ENCODE assay signal across 8 mouse cellular contexts in genomic region chr2:84838593-84838949, GRCm38 (mm10). TPM values are rescaled to one million over a fixed set of nuclear protein-coding genes. Genes with fewer than 3 reads are reported as not detected.
A peak's percentile ranks its signal among the peaks of the same experiment; 100 is the strongest.
DNase-seq lines count a peak whose midpoint lies in the region; ATAC-seq and TF ChIP-seq lines count a peak whose summit lies in the region.

TSS of gene Slc43a1 (plus strand) at chr2:84838850.

- H3K9ac ChIP-seq in liver, adult 2 months (ENCODE audit: low read depth, low read length), result peak within 1 kb of the TSS; percentile 83
- H3K9ac ChIP-seq in embryonic facial prominence, embryonic 13.5 days, result peak within 1 kb of the TSS; percentile 87
- peak within 1 kb of the TSS; percentile 66 for H3K9ac ChIP-seq in hindbrain, embryonic 16.5 days (ENCODE audit: low read depth, low read length)
- no peak within 1 kb of the TSS for H3K9ac ChIP-seq in midbrain, postnatal 0 days (replicated peaks; ENCODE audit: low read length, poor library complexity, severe bottlenecking)

- no peaks in the 10 kb centered on the region for H3K27me3 ChIP-seq in liver, adult 2 months (ENCODE audit: control insufficient read depth, insufficient read depth, low read length)
- peaks cover 10% of the 10 kb centered on the region for H3K27me3 ChIP-seq in embryonic facial prominence, embryonic 13.5 days
- peaks cover 29% of the 10 kb centered on the region for H3K27me3 ChIP-seq in hindbrain, embryonic 16.5 days (replicated peaks; ENCODE audit: control insufficient read depth, insufficient read depth, low read length)
- peaks cover 38% of the 10 kb centered on the region for H3K27me3 ChIP-seq in midbrain, postnatal 0 days (ENCODE audit: insufficient read depth, low read length)

- H3K4me1 ChIP-seq in liver, adult 2 months (ENCODE audit: control insufficient read depth, insufficient read depth, low read length), result 0 out of 2 replicates have a peak, but pooled peaks cover 5% of the 10 kb centered on the region
- H3K4me1 ChIP-seq in embryonic facial prominence, embryonic 13.5 days, result peaks cover 30% of the 10 kb centered on the region
- H3K4me1 ChIP-seq in hindbrain, embryonic 16.5 days (ENCODE audit: control insufficient read depth, insufficient read depth, low read depth, low read length), result peaks cover 19% of the 10 kb centered on the region
- peaks cover 11% of the 10 kb centered on the region for H3K4me1 ChIP-seq in midbrain, postnatal 0 days (ENCODE audit: insufficient read depth, low read length)

- H3K4me3 ChIP-seq in liver, adult 2 months (ENCODE audit: insufficient read depth, low read depth, low read length), result peak within 1 kb of the TSS; percentile 68
- peak within 1 kb of the TSS; percentile 71 for H3K4me3 ChIP-seq in embryonic facial prominence, embryonic 13.5 days
- H3K4me3 ChIP-seq in hindbrain, embryonic 16.5 days (ENCODE audit: low read length), result peak within 1 kb of the TSS; percentile 64
- peak within 1 kb of the TSS; percentile 51 for H3K4me3 ChIP-seq in midbrain, postnatal 0 days (ENCODE audit: low read depth, low read length)

- H3K4me2 ChIP-seq in embryonic facial prominence, embryonic 13.5 days, result peak within 1 kb of the TSS; percentile 94
- peak within 1 kb of the TSS; percentile 99 for H3K4me2 ChIP-seq in hindbrain, embryonic 16.5 days (ENCODE audit: low read length)
- H3K4me2 ChIP-seq in midbrain, postnatal 0 days (ENCODE audit: low read depth, low read length, poor library complexity, severe bottlenecking), result peak within 1 kb of the TSS; percentile 99

- TF ChIP-seq POLR2A in liver, adult 2 months (IDR thresholded peaks at IDR 0.05; ENCODE audit: extremely low read depth, insufficient read depth, low read length), result no peak

- WGBS in liver, adult 2 months, result 42% methylated on average over 10 of the region's 10 CpGs
- 12% methylated on average over 10 of the region's 10 CpGs for WGBS in embryonic facial prominence, embryonic 13.5 days
- WGBS in hindbrain, embryonic 16.5 days, result 20% methylated on average over 10 of the region's 10 CpGs
- 22% methylated on average over 10 of the region's 10 CpGs for WGBS in midbrain, postnatal 0 days

- no peaks in the 10 kb centered on the region for H3K36me3 ChIP-seq in liver, adult 2 months (ENCODE audit: control insufficient read depth, insufficient read depth, low read length)
- no peaks in the 10 kb centered on the region for H3K36me3 ChIP-seq in embryonic facial prominence, embryonic 13.5 days
- H3K36me3 ChIP-seq in hindbrain, embryonic 16.5 days (ENCODE audit: control insufficient read depth, insufficient read depth, low read length), result no peaks in the 10 kb centered on the region
- no peaks in the 10 kb centered on the region for H3K36me3 ChIP-seq in midbrain, postnatal 0 days (ENCODE audit: insufficient read depth, low read length)

- no peak for TF ChIP-seq CTCF in liver, adult 2 months (IDR thresholded peaks at IDR 0.05; ENCODE audit: low read depth, low read length)
- no peak for TF ChIP-seq CTCF in midbrain, postnatal 0 days (IDR thresholded peaks at IDR 0.05)

- DNase-seq in liver, adult 2 months (ENCODE audit: extremely low read depth, low read depth, low spot score), result peak; percentile 47
- no peak for DNase-seq in liver
- DNase-seq in midbrain, postnatal 0 days (ENCODE audit: low spot score), result no peak
- no peak for DNase-seq in left cerebral cortex, postnatal 4 days
- no peak for DNase-seq in spleen, postnatal 10 days (ENCODE audit: low spot score in 2 of 2)
- no peak for DNase-seq in adrenal gland, adult (ENCODE audit: inconsistent age in 2 of 2, low spot score in 1 of 2)

- ATAC-seq in embryonic facial prominence, embryonic 13.5 days (ENCODE audit: insufficient number of reproducible peaks, insufficient read depth, low FRiP score, low TSS enrichment, low read depth), result no peak
- no peak for ATAC-seq in hindbrain, embryonic 16.5 days
- no peak for ATAC-seq in midbrain, postnatal 0 days (ENCODE audit: low FRiP score)

- no peaks in the 10 kb centered on the region for H3K9me3 ChIP-seq in embryonic facial prominence, embryonic 13.5 days
- no peaks in the 10 kb centered on the region for H3K9me3 ChIP-seq in hindbrain, embryonic 16.5 days (ENCODE audit: control insufficient read depth, low read length)
- H3K9me3 ChIP-seq in midbrain, postnatal 0 days (ENCODE audit: low read length), result no peaks in the 10 kb centered on the region

- H3K79me2 ChIP-seq in liver, adult 2 months (ENCODE audit: control insufficient read depth, insufficient read depth, low read length), result 0 out of 2 replicates have a peak, but pooled peaks cover 4% of the 10 kb centered on the region

- no peak within 1 kb of the TSS for H3K27ac ChIP-seq in liver, adult 2 months (replicated peaks; ENCODE audit: insufficient read depth, low read depth, low read length)
- peak within 1 kb of the TSS; percentile 93 for H3K27ac ChIP-seq in embryonic facial prominence, embryonic 13.5 days
- no peak within 1 kb of the TSS for H3K27ac ChIP-seq in hindbrain, embryonic 16.5 days (ENCODE audit: low read depth, low read length)
- no peak within 1 kb of the TSS for H3K27ac ChIP-seq in midbrain, postnatal 0 days (ENCODE audit: low read depth, low read length)

- intact Hi-C loops in left cerebral cortex, postnatal 4 days (cut with DNase I), result loop anchor here (10.0 kb wide), 1 partner anchor 196 kb away; the partner anchor contains the start of genes P2rx3 and Ssrp1

RNA-seq across cellular contexts. Expression of gene Slc43a1, which starts in this region (rescaled TPM):
- total RNA-seq in liver, adult 2 months (2014; rRNA removed), result 7.2 and 10.0 TPM in 2 replicates
- polyA plus RNA-seq in liver, adult 2 months (2012; rRNA removed), result 8.9 and 12.1 TPM in 2 replicates
- polyA plus RNA-seq in embryonic facial prominence, embryonic 13.5 days (2015; fragmentation: Nextera tagmentation; extraction: Ambion mirVana), result 16.5 and 17.0 TPM in 2 replicates
- polyA plus RNA-seq in hindbrain, embryonic 16.5 days (2015; fragmentation: Nextera tagmentation; extraction: Ambion mirVana), result 1.5 and 1.6 TPM in 2 replicates
- total RNA-seq in midbrain, postnatal 0 days (2014; rRNA removed), result 0.99 and 1.8 TPM in 2 replicates
- polyA plus RNA-seq in midbrain, postnatal 0 days (2015; fragmentation: Nextera tagmentation; extraction: Ambion mirVana), result 0.34 and 0.46 TPM in 2 replicates
- total RNA-seq in left cerebral cortex, postnatal 4 days (2021), result 1 to 10 TPM in 1 of 2 experiments, under 1 TPM in 1; 0.46 to 1.3 TPM
